Mouse (Mus musculus) midbrain, postnatal 0 days (tissue): ENCODE results near the gene Gtf2f1. TPM values are rescaled to one million over a fixed set of nuclear protein-coding genes. Genes with fewer than 3 reads are reported as not detected.

Source experiments
- ATAC-seq: fragments of 200-750 bp; cut with Nextera tagmentation; 2 replicates; pipeline ENCODE4 v1.8.0; 2017; ENCODE audit warnings: moderate number of reproducible peaks, mild to moderate bottlenecking, moderate TSS enrichment, moderate library complexity; ENCODE audit not compliant: low FRiP score
- DNase-seq: peaks from one replicate; pipeline ENCODE4 v3.0.0-alpha.2; 2015; ENCODE audit warnings: low spot score
- H3K27ac ChIP-seq: fragments of 300-500 bp; sonication (generic); 2 replicates; pipeline ENCODE4 v1.5.1; 2014; ENCODE audit warnings: low read depth, mild to moderate bottlenecking, low read length, mixed read lengths
- H3K27me3 ChIP-seq: fragments of 300-500 bp; sonication (generic); 2 replicates; pipeline ENCODE4 v1.6.1; 2014; ENCODE audit warnings: low read length, control low read depth, mixed read lengths; ENCODE audit not compliant: insufficient read depth
- H3K36me3 ChIP-seq: fragments of 300-500 bp; sonication (generic); 2 replicates; pipeline ENCODE4 v1.6.1; 2014; ENCODE audit warnings: low read length, control low read depth, mixed read lengths; ENCODE audit not compliant: insufficient read depth
- H3K4me1 ChIP-seq: fragments of 300-500 bp; sonication (generic); 2 replicates; pipeline ENCODE4 v1.6.1; 2014; ENCODE audit warnings: mild to moderate bottlenecking, control low read depth, antibody characterized with exemption, low read length, mixed read lengths; ENCODE audit not compliant: insufficient read depth
- H3K4me2 ChIP-seq: fragments of 300-500 bp; sonication (generic); 2 replicates; pipeline ENCODE4 v1.6.1; 2014; ENCODE audit warnings: low read depth, mild to moderate bottlenecking, low read length, mixed read lengths; ENCODE audit not compliant: poor library complexity, severe bottlenecking
- H3K4me3 ChIP-seq: fragments of 300-500 bp; sonication (generic); 2 replicates; pipeline ENCODE4 v1.5.1; 2014; ENCODE audit warnings: low read depth, mild to moderate bottlenecking, low read length, moderate library complexity
- H3K9ac ChIP-seq: fragments of 300-500 bp; sonication (generic); replicated peaks from 2 replicates; pipeline ENCODE4 v1.6.1; 2014; ENCODE audit warnings: mild to moderate bottlenecking, low read length, moderate library complexity, mixed read lengths; ENCODE audit not compliant: poor library complexity, severe bottlenecking
- H3K9me3 ChIP-seq: fragments of 300-500 bp; sonication (generic); 2 replicates; pipeline ENCODE4 v1.6.1; 2016; ENCODE audit warnings: low read length, control low read depth
- CTCF ChIP-seq: IDR thresholded peaks from 2 replicates; pipeline ENCODE4 v1.5.1; 2016; ENCODE audit warnings: antibody characterized with exemption, mild to moderate bottlenecking
- WGBS: fragments of 180-500 bp; shearing (Covaris S2); extraction: QIAGEN DNeasy Blood & Tissue Kit; methylation state at CpG from one replicate; pipeline ENCODE4 v1.1.7; 2014; 5-methylcytosine and 5-hydroxymethylcytosine counted together
- polyA plus RNA-seq: library from polyadenylated mRNA; unstranded; fragments of >200 nt; fragmentation: Nextera tagmentation; extraction: Ambion mirVana; gene quantifications from 2 replicates; pipeline ENCODE4 v1.2.1, GENCODE M21; 2015
- total RNA-seq: library from RNA; depleted of rRNA; stranded (reverse); fragments of >200 nt; gene quantifications from 2 replicates; pipeline ENCODE4 v1.2.3, GENCODE M21; 2014

Gtf2f1 gene
- total and polyA plus RNA-seq, 2 experiments from 2014 or later: 37.8 to 66.4 TPM

DNA sequence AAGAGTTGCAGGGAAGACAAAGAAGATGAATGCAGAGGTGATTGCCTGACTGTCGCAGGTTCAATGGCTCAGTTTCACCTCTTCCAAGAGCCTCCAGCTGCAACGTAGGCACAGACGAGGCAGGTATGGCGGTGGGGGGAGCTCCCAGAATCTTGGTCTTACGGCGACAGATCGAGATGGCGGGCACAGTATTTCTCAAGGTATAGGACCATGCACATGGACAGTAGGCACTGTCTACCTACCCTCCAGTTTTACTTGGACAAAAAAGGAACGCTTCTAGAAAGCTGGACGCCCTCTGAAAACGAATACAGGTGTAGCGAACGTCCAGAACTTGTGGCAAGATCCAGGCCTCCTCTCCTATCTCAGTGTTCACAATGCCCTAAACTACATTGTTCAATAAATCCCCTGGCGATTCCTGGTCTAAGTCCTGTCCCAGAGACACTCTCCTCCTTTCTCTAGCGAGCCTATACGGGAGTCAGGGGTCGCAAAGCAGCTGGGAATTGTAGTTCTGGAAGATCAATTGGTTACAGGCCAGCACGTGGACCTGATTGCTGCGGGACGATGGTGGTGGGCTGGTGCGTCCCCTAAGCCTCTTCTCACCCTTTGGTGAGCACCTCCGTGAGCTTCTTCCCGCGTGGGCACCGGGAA, 21.5 kb downstream of the Gtf2f1 start:
- peaks cover 5% of the 10 kb centered on the region; the same call in 1 of the 2 replicates for H3K4me1 ChIP-seq
- ATAC-seq (peak; percentile 90), DNase-seq (peak; percentile 95)
- H3K9ac ChIP-seq: peak overlapping the region; percentile 81
- no peak; the same call in 1 of the 2 replicates for TF ChIP-seq CTCF
- WGBS: 2% methylated on average over 25 of the region's 25 CpGs
- peak overlapping the region; percentile 77 for H3K4me2 ChIP-seq
- H3K27me3 ChIP-seq: no peaks in the 10 kb centered on the region
- no peaks in the 10 kb centered on the region for H3K9me3 ChIP-seq
- H3K4me3 ChIP-seq: peak overlapping the region; percentile 78
- H3K27ac ChIP-seq: peak overlapping the region; percentile 85
- H3K36me3 ChIP-seq: peaks cover 22% of the 10 kb centered on the region

DNA sequence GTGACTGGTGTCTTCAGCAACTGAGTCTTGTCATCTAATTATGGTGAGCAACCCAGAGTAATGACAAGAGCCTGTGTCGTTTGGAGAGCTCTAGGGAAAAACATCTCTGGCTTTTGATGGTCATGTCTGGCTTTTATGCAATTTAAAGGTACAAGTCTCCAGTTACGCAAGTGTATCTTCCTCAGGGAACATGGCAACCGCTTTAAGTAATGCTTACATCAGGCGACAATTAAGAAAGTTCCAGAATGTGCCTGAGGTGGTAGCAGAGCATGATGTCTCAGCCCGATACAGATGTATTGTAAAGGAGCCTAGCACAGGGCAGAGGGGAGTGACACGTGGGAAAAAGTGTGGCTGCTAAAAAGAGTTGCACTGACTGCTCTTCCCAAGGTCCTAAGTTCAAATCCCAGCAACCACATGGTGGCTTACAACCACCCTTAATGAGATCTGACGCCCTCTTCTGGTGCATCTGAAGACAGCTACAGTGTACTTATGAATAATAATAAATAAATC, 22.1 kb downstream of the Gtf2f1 start:
- Histone ChIP-seq H3K4me3 (peak overlapping the region; percentile 78), H3K4me2 (peak overlapping the region; percentile 77), H3K4me1 (peaks cover 5% of the 10 kb centered on the region; the same call in 1 of the 2 replicates), H3K9me3 (no peaks in the 10 kb centered on the region), H3K9ac (peak overlapping the region; percentile 81; the same call in 1 of the 2 replicates), H3K36me3 (peaks cover 18% of the 10 kb centered on the region), H3K27ac (peak overlapping the region; percentile 85), H3K27me3 (no peaks in the 10 kb centered on the region)
- ATAC-seq (no peak), DNase-seq (no peak)
- peak; percentile 50 for TF ChIP-seq CTCF
- WGBS: 64% methylated on average over 7 of the region's 7 CpGs

DNA sequence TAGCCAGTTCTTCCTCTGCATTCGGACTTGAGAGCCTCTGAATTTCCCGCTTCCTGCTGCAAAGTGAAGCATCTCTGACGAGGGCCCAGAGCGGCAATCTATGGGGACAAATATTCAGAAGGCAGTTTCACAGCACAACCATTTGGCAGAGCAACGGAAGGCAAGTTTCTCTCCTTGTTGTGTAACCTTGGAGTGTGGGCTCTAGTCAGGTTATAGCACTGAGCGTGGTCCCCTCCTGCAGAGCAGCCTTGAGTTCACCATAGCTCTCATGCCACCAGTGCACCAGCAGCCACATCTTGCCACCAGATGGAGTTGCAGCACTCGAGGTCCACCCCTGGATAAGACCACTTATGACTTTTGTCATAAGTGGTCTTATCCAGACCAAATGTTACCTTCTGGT, 22.6 kb downstream of the Gtf2f1 start:
- TF ChIP-seq CTCF: peak; percentile 52; the same call in 1 of the 2 replicates
- no peak overlapping the region for H3K9ac ChIP-seq
- DNase-seq (no peak), ATAC-seq (no peak)
- H3K4me2 ChIP-seq: no peak overlapping the region
- no peak overlapping the region for H3K4me3 ChIP-seq
- no peaks in the 10 kb centered on the region for H3K9me3 ChIP-seq
- H3K4me1 ChIP-seq: peaks cover 5% of the 10 kb centered on the region; the same call in 1 of the 2 replicates
- WGBS: 86% methylated on average over 7 of the region's 7 CpGs
- H3K27ac ChIP-seq: no peak overlapping the region
- H3K27me3 ChIP-seq: no peaks in the 10 kb centered on the region
- H3K36me3 ChIP-seq: peaks cover 13% of the 10 kb centered on the region

DNA sequence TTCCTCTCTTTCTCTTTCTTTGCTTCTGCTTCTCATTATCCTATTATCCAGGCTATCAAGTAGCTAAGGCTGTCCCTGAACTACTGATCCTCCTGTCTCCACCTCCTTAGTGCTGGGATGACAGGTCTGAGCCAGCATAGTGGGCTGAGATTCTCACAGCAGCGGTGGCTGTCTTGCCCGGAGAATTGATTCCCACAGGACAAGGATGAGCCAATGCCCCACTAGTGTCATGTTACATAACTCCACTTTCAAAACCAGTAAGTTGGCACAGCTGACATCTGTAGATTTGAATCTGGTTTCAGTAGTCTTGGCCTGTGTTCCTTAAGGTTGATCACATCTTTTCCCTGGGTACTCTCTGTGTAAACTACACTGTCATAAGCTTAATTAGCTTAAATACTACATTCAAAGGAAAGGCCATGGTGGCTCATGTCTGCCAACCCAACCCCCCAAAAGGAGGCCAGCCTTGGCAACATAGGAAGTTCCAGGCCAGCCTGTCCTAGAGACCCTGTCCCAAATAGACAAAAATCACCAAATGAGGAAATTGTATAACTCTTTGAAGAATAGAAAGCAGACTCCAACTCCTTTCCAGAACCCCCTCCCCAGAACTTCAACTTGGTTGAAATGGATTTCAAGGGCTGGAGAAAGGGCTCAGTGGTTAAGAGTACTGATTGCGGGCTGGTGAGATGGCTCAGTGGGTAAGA, 24.8 kb downstream of the Gtf2f1 start:
- no peaks in the 10 kb centered on the region for H3K36me3 ChIP-seq
- DNase-seq: no peak
- H3K27me3 ChIP-seq: no peaks in the 10 kb centered on the region
- H3K9me3 ChIP-seq: no peaks in the 10 kb centered on the region
- no peak overlapping the region for H3K4me3 ChIP-seq
- TF ChIP-seq CTCF: no peak
- H3K27ac ChIP-seq: no peak overlapping the region
- WGBS: 85% methylated on average over 3 of the region's 3 CpGs
- no peak overlapping the region for H3K4me2 ChIP-seq
- H3K4me1 ChIP-seq: peaks cover 4% of the 10 kb centered on the region; the same call in 1 of the 2 replicates
- no peak overlapping the region for H3K9ac ChIP-seq
- ATAC-seq: no peak

DNA sequence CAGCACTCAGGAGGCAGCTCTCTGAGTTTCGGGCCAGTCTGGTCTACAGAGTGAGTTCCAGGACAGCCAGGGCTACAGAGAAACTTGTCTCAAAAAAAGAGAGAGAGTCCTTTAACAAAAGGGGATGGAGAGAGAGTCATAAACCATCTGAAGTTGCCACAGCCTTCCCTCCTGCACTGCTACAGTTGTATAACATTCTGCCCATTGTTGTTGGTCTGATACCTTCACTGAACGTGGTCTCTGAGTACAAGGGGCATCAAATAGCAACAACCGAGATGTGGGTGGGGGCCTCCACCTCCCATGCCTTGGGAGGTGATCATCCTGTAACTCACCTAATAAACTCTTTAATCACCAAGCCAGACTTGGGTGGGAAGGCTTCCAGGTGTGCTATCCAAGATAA, 25.4 kb downstream of the Gtf2f1 start:
- Histone ChIP-seq H3K4me3 (no peak overlapping the region), H3K4me2 (no peak overlapping the region), H3K9me3 (no peaks in the 10 kb centered on the region), H3K27me3 (no peaks in the 10 kb centered on the region), H3K27ac (no peak overlapping the region), H3K9ac (no peak overlapping the region), H3K4me1 (no peaks in the 10 kb centered on the region), H3K36me3 (no peaks in the 10 kb centered on the region)
- DNase-seq (no peak), ATAC-seq (no peak)
- 88% methylated on average over 3 of the region's 3 CpGs for WGBS
- no peak for TF ChIP-seq CTCF

DNA sequence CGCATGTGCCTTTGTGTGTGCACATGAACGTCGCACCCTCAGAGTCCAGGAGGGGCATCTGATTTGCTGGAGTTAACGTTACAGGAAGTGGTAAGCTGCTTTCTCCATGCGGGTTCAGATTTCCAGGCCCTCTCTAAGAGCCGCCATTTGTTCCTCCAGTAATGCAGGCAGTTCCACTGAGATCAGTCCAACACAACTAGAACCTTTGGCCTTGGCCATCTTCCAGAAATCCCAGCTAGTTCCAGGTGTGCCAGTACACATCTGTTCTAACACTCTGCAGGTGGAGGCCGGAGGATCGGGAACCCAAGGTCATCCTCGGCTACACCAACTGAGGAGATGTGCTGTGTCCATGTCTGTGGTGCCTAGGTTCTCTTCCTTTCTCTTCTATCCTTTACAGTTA, 26.2 kb downstream of the Gtf2f1 start:
- WGBS: 87% methylated on average over 9 of the region's 9 CpGs
- H3K9me3 ChIP-seq: no peaks in the 10 kb centered on the region

More for the DNA sequence above, 26.2 kb downstream of the Gtf2f1 start:
- TF ChIP-seq CTCF: no peak
- Histone ChIP-seq H3K27ac (no peak overlapping the region), H3K4me3 (no peak overlapping the region), H3K4me1 (no peaks in the 10 kb centered on the region), H3K4me2 (no peak overlapping the region), H3K9ac (no peak overlapping the region), H3K36me3 (no peaks in the 10 kb centered on the region), H3K27me3 (no peaks in the 10 kb centered on the region)
- ATAC-seq (no peak), DNase-seq (no peak)
